Mouse (Mus musculus) adipocyte (in vitro differentiated cells): ENCODE data around the gene Olfr564.

Source experiments
- DNase-seq: peaks from one replicate; pipeline ENCODE4 v3.0.0-alpha.2; 2016; ENCODE audit warnings: low spot score

Olfr564 gene

DNA sequence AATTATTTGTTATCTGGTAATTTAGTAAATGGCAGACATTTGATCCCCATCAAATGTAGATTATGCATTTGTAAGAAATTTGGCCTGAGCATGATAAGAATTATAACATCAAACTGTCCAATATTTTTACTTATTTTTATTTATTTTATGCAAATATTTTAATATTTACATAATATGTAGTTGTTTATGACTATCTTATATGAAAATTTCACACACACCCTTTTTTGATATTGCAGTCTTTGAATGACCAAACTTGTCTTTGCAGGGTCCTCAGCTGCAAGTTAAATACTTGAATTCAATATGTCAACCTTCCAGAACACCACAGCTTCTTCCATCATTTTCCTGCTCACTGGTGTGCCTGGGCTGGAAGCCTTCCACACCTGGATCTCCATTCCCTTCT is at the start of gene Olfr564:
Gene Olfr564, plus strand, starts transcription at position 301 of the 400 bp plus-strand sequence.
- no peak for DNase-seq

DNA sequence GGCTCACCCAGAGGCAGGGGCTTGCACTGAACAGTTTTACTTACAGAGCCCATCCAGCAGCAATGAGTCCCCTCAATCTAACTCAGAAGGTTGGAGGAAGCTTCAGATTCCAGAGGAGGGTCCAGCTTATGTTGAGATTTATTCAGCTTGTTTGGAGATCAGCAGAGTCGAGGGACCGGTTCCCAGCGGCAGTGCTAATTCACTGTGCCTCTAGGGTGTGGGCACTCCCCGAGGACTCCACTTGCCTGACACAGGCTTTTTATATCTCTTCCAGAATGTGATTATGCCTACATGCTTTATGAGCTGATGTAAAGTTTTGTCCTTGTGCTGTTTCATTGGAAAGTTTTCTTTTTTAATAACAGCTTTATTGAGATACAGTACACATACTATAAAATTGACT is 44.0 kb upstream of the Olfr564 start, which contains the start of the genes Olfr560 and Olfr78:
Gene Olfr560, minus strand, starts transcription at position 101 of the 400 bp plus-strand sequence.
Gene Olfr78, minus strand, starts transcription at position 206 of the 400 bp plus-strand sequence.
- no peak for DNase-seq

DNA sequence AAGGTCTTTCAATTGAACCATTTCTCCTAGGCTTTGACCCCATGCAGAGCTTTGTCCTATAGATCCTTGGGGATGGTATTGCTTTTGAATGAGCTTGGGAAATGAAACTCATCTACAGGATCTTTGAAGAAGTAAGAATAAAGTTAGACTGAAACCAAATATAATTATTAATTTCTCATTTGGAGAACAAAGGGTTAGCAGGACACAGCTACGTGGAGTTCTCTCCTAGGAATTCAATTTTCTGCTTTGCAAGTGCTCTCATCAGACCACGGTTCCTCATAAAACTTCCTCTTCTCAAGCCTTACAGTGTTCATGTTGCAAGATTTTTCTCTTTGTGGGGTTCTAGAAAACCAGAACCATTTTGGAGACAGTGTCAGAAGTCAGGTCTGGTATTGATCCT is 32.4 kb upstream of the Olfr564 start, which contains the start of gene Olfr561:
Gene Olfr561, plus strand, starts transcription at position 301 of the 400 bp plus-strand sequence.
- no peak for DNase-seq
